Mouse (Mus musculus): ENCODE data around the gene Mrpl42. TPM values are rescaled to one million over a fixed set of nuclear protein-coding genes. Genes with fewer than 3 reads are reported as not detected.

Gene Mrpl42
- 137 TPM for polyA plus RNA-seq (2017; shearing (Covaris generic))

DNA sequence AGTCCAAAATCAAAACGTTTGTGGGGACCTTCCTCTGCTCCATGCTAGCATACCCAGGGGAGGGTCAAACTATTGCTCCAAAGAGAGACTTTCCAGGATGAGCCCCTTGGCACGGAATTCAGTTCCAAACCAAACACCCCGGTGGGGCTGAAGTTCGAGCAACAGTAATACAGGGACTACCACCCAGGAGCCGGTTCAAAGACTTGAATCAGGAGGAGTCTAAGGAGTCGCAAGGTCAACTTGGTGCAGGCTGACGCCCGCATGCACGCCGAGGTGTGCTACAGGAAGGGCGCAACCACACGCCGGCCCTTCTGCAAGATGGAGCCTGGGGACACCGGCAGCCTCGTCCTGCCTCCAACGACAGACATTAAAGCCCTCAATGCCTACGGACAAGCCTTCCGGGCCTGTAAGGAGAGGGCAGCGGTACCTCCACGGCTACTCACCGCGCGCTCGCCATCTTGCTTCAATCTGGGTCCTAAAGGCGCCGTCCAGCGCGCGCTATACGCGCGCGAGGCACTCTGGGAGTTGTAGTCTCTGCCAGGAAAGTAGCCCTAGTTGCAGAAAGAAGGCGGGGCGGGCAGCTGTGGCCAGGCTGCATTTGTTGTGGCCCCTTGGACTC, at the start of gene Mrpl42:
Gene Mrpl42, minus strand, starts transcription at position 478 of the 619 bp plus-strand sequence.

DNA sequence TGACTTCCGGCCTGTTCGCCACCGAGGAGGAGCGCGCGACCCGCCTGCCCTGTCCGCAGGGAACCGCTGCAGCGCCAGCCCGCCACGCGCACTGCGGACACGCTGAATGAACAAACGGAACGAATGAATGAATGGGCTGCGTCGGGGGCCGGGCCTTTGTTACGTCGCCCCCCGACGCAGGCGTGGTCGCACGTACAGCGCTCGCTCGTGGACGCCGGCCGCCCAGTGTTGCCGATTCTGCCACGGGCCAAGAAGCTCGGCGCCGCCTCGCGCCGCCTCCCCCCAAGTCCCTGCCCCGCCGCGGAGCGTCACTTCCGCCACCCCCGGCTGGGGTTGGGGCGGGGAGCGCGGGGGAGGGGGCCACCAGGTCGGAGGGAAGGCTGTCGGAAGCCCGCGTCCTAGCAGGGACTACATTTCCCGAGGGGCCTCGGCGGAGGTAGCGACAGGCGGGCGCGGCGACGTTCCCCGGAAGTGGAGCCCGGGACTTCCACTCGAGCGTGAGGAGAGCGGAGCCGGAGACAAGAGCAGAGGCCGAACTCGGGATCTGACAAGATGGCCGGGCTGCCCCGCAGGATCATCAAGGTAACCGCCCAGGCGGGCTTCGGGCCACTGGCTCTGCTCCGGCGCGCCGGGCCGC, 13.0 kb upstream of the Mrpl42 start, which contains the start of gene Ube2n:
Gene Ube2n, plus strand, starts transcription at position 490 of the 637 bp plus-strand sequence.

Other genes with a start within 250 kb of the Mrpl42 start
- gene Cradd, start 177.8 kb downstream of the Mrpl42 start, polyA plus RNA-seq (2017; shearing (Covaris generic)) = 33.2 TPM
- gene Socs2, start 84.8 kb downstream of the Mrpl42 start, polyA plus RNA-seq (2017; shearing (Covaris generic)) = 113 TPM
- gene Ube2n, start 13.2 kb upstream of the Mrpl42 start, polyA plus RNA-seq (2017; shearing (Covaris generic)) = 288 TPM
- gene Nudt4, start 62.2 kb upstream of the Mrpl42 start, polyA plus RNA-seq (2017; shearing (Covaris generic)) = 48.3 TPM
- gene Anapc15-ps, start 171.5 kb upstream of the Mrpl42 start, polyA plus RNA-seq (2017; shearing (Covaris generic)) = not detected

Data from CD4-positive, CD25-positive, alpha-beta regulatory T cell (primary cell).